Mouse (Mus musculus) layer of hippocampus, adult 11-12 months (tissue): Measurements from ENCODE around the gene Adck1.

ENCODE experiments used
- DNase-seq: peaks from one replicate; pipeline ENCODE4 v3.0.0; 2022; ENCODE audit warnings: low spot score

Gene Adck1

DNA sequence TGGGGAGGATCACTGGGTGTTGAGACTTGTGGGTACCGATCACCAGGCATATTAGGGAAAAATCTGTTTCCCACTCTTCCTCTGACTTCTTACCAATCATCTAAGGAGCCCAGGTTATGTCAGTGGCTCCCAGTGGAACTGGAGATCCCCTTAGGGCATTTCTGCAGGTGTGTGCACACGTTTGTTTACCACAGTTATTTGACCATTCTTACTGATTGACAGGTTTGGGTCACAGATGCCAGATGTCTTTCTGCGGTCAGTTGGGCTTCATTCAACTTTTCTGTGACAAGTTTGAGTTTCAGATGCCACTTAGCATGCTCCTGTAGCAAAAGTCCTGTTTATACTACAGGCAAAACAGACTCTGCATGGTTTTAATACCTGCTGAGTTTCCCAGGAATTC, 112.5 kb downstream of the Adck1 start:
- DNase-seq, result no peak

DNA sequence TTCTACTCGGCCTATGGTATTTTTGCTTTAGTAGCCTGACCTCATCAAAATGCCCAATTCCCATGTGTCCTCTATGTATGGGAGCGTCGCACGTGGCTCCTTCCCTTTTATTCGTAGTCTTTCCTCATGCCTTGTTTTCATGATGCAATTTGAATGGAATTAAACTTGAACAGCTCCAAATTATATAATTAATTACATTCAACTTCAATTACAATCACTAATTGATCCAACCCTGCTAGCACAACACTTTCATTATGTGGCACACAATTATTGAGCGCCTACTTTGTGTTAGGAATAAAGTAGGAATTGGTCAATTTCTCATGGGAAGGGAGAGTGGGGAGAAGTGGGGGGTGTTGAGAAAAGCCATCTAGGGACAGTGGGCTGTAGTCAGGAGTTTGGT, 113.4 kb downstream of the Adck1 start:
- DNase-seq, result no peak

DNA sequence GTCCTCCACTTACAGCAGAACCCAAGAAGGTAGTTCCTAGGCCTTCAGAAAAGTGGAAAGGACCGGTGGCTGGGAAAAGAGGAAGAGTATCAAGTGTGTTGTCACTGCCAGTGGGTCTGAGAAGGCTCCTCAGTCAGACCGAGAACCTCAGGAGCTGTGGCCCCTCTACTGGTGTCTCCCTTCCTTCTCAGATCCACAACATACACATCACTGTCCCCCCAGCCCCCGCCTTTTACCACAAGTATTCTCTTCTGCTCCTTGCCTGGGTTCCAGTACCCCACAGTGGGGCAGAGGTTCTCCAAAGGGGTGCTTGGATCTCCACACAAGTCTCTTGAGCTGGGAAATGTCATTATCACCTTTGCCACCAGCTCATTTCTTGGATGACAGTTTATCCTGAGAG, 115.5 kb downstream of the Adck1 start:
- no peak for DNase-seq

DNA sequence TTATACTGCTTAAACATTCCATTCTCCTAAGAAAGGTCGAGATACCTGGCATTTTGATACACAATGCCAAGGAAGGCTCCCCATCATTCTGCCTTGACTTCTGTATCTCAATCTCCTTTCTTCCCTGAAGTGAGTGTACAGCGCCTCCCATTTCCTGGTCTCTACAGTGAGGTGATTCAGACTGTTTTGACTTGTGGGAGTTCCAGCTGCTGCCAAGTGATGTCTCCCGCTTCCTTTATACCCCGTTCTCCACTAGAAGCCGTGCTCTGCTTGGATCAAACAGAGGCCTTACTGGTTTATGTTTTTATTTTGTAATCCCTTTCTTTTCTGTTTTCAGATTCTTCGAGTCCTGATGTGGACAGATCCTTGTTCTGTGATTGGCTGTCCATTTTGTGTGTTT, 116.3 kb downstream of the Adck1 start:
- DNase-seq, result no peak

DNA sequence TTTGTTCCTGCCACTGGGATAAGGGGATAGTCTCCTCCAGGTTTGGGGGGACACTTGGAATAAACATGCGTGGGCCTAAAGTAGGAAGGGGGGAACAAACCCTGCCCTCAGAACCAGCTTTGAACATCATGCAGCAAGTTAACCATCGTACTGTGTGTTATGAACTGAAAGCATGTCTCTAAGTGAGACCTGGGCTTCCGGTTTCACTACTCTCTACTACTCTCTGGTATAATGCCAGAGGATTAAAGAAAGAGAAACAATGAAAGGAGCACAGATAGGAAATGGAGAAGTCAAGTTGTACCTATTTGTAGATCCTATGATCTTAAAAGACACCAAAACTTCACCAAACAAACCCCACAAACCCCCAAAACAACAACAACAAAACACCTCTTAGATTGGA, 121.3 kb downstream of the Adck1 start:
- no peak for DNase-seq

DNA sequence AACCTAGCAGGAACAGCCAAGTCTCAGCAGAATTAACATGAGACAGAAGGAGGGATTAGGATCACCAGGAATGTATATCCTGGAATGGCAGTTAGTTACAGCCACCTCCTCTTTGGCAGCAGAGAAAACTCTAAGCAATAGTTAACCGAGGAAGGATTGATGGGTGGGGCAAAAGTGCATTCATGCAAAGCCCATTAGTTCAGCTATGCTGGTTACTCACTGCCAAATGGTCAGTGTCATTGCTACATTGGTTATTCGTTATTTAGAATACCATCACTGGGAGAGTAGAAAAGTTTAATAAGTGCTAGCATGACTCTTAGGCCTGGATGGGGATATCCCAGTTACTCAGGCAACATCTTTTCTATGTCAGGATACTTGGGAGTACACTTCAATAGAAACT, 130.5 kb downstream of the Adck1 start:
- DNase-seq, result no peak
